Mouse (Mus musculus) inflammation-experienced regulatory T-cells, adult 6 months (primary cell): ENCODE results near the gene BC051142. TPM values are rescaled to one million over a fixed set of nuclear protein-coding genes. Genes with fewer than 3 reads are reported as not detected.
A peak's percentile ranks its signal among the peaks of the same experiment; 100 is the strongest.

Source experiments
- ATAC-seq: one replicate; pipeline ENCODE4 v1.8.0; 2017
- polyA plus RNA-seq, 3 experiments: library from polyadenylated mRNA; unstranded; fragments of 100-300 nt; shearing (Covaris generic); gene quantifications; one replicate each; pipeline ENCODE4 v1.2.1; 2017

BC051142 gene
- polyA plus RNA-seq, result 1 to 10 TPM in 1 of 3 experiments, under 1 TPM in 1, not detected in 1; 0.81 to 2.5 TPM

GRCm38 (mm10) chr17:34398711-34399393 is at the start of gene BC051142:
BC051142 (plus strand) TSS chr17:34398820.
- peak; percentile 83 for ATAC-seq

GRCm38 (mm10) chr17:34349429-34349828 is 49.2 kb upstream of the BC051142 start:
- ATAC-seq, result no peak

GRCm38 (mm10) chr17:34354539-34354938 is 44.1 kb upstream of the BC051142 start, which contains the start of gene Btnl2:
Btnl2 (plus strand) TSS chr17:34354822.
- ATAC-seq, result no peak

GRCm38 (mm10) chr17:34354940-34355339 is 43.7 kb upstream of the BC051142 start:
- ATAC-seq, result peak; percentile 79

- no peak for ATAC-seq
Measured at GRCm38 (mm10) chr17:34362954-34363546, 35.6 kb upstream of the BC051142 start.

GRCm38 (mm10) chr17:34363676-34364310 is 34.8 kb upstream of the BC051142 start:
- ATAC-seq, result no peak

- ATAC-seq, result no peak
Measured at GRCm38 (mm10) chr17:34365031-34365430, 33.6 kb upstream of the BC051142 start.

- no peak for ATAC-seq
Measured at GRCm38 (mm10) chr17:34370563-34370962, 28.1 kb upstream of the BC051142 start.

GRCm38 (mm10) chr17:34373055-34373709 is 25.4 kb upstream of the BC051142 start:
- ATAC-seq, result no peak

- ATAC-seq, result no peak
Measured at GRCm38 (mm10) chr17:34376847-34377246, 21.8 kb upstream of the BC051142 start, which contains the start of gene Btnl1. Btnl1 (plus strand) TSS chr17:34377132.

GRCm38 (mm10) chr17:34377450-34378209 is 21.0 kb upstream of the BC051142 start:
- ATAC-seq, result no peak

GRCm38 (mm10) chr17:34378716-34379115 is 19.9 kb upstream of the BC051142 start:
- no peak for ATAC-seq

GRCm38 (mm10) chr17:34379451-34379850 is 19.2 kb upstream of the BC051142 start:
- ATAC-seq, result no peak

- ATAC-seq, result no peak
Measured at GRCm38 (mm10) chr17:34381876-34382275, 16.7 kb upstream of the BC051142 start.

GRCm38 (mm10) chr17:34383212-34383611 is 15.4 kb upstream of the BC051142 start:
- no peak for ATAC-seq

GRCm38 (mm10) chr17:34384699-34385098 is 13.9 kb upstream of the BC051142 start:
- no peak for ATAC-seq

GRCm38 (mm10) chr17:34386656-34387055 is 12.0 kb upstream of the BC051142 start:
- no peak for ATAC-seq

GRCm38 (mm10) chr17:34388513-34388912 is 10.1 kb upstream of the BC051142 start:
- no peak for ATAC-seq

- no peak for ATAC-seq
Measured at GRCm38 (mm10) chr17:34391507-34391906, 7.1 kb upstream of the BC051142 start.

GRCm38 (mm10) chr17:34392321-34392720 is 6.3 kb upstream of the BC051142 start:
- peak; percentile 83 for ATAC-seq

GRCm38 (mm10) chr17:34397357-34397756 is 1.3 kb upstream of the BC051142 start:
- no peak for ATAC-seq

- peak; percentile 87 for ATAC-seq
Measured at GRCm38 (mm10) chr17:34398058-34398710, 436 bp upstream of the BC051142 start.
